Mouse (Mus musculus) heart, postnatal 0 days (tissue): Measurements from ENCODE around the gene Scfd2. TPM values are rescaled to one million over a fixed set of nuclear protein-coding genes. Genes with fewer than 3 reads are reported as not detected.

Source experiments
- ATAC-seq: fragments of 200-750 bp; cut with Nextera tagmentation; 2 replicates; pipeline ENCODE4 v1.8.0; 2017; ENCODE audit warnings: low read depth, moderate number of reproducible peaks, moderate library complexity; ENCODE audit not compliant: insufficient read depth
- DNase-seq: peaks from one replicate; pipeline ENCODE4 v3.0.0-alpha.2; 2016; ENCODE audit warnings: low spot score
- H3K27ac ChIP-seq: fragments of 300-500 bp; sonication (generic); 2 replicates; pipeline ENCODE4 v1.5.1; 2014; ENCODE audit warnings: low read depth, mild to moderate bottlenecking
- H3K27me3 ChIP-seq: fragments of 300-500 bp; sonication (generic); 2 replicates; pipeline ENCODE4 v1.6.1; 2014; ENCODE audit warnings: low read length, mixed read lengths; ENCODE audit not compliant: control insufficient read depth, insufficient read depth
- H3K36me3 ChIP-seq: fragments of 300-500 bp; sonication (generic); replicated peaks from 2 replicates; pipeline ENCODE4 v1.6.1; 2014; ENCODE audit warnings: low read length, mixed read lengths; ENCODE audit not compliant: control insufficient read depth, insufficient read depth
- H3K4me1 ChIP-seq: fragments of 300-500 bp; sonication (generic); 2 replicates; pipeline ENCODE4 v1.6.1; 2014; ENCODE audit warnings: antibody characterized with exemption; ENCODE audit not compliant: control insufficient read depth, insufficient read depth
- H3K4me2 ChIP-seq: fragments of 300-500 bp; sonication (generic); 2 replicates; pipeline ENCODE4 v1.6.1; 2014; ENCODE audit warnings: low read depth, mild to moderate bottlenecking, low read length, moderate library complexity
- H3K4me3 ChIP-seq: fragments of 300-500 bp; sonication (generic); 2 replicates; pipeline ENCODE4 v1.5.1; 2014; ENCODE audit warnings: low read depth, low read length
- H3K9ac ChIP-seq: fragments of 300-500 bp; sonication (generic); replicated peaks from 2 replicates; pipeline ENCODE4 v1.6.1; 2014; ENCODE audit warnings: low read depth, low read length, mixed read lengths
- H3K9me3 ChIP-seq: fragments of 300-500 bp; sonication (generic); replicated peaks from 2 replicates; pipeline ENCODE4 v1.6.1; 2016; ENCODE audit warnings: low read length; ENCODE audit not compliant: control insufficient read depth
- CTCF ChIP-seq: IDR thresholded peaks from 2 replicates; pipeline ENCODE4 v1.5.1; 2016; ENCODE audit warnings: antibody characterized with exemption, control low read depth, low read depth
- EP300 ChIP-seq: IDR thresholded peaks from 2 replicates; pipeline ENCODE4 v1.6.1; 2016; ENCODE audit warnings: antibody characterized with exemption, low read depth
- WGBS: fragments of 180-500 bp; shearing (Covaris S2); extraction: QIAGEN DNeasy Blood & Tissue Kit; methylation state at CpG from one replicate; pipeline ENCODE4 v1.1.7; 2014; 5-methylcytosine and 5-hydroxymethylcytosine counted together
- polyA plus RNA-seq: library from polyadenylated mRNA; unstranded; fragments of >200 nt; fragmentation: Nextera tagmentation; extraction: Ambion mirVana; gene quantifications from 2 replicates; pipeline ENCODE4 v1.2.1, GENCODE M21; 2015
- total RNA-seq: library from RNA; depleted of rRNA; stranded (reverse); fragments of >200 nt; gene quantifications from 2 replicates; pipeline ENCODE4 v1.2.3, GENCODE M21; 2014; ENCODE audit warnings: low replicate concordance

The Scfd2 gene
- total and polyA plus RNA-seq, 2 experiments from 2014 or later, result 14.2 to 24.3 TPM

GRCm38 (mm10) chr5:74188076-74188475, 343.5 kb downstream of the Scfd2 start:
- peak; percentile 65 for ATAC-seq
- TF ChIP-seq CTCF, result no peak
- TF ChIP-seq EP300, result no peak
- peak overlapping the region; percentile 24; the same call in 1 of the 2 replicates for H3K4me2 ChIP-seq
- WGBS, result 24% methylated on average over 12 of the region's 12 CpGs
- no peaks in the 10 kb centered on the region for H3K27me3 ChIP-seq
- peak; percentile 87 for DNase-seq
- H3K9me3 ChIP-seq, result no peaks in the 10 kb centered on the region
- no peak overlapping the region for H3K4me3 ChIP-seq
- peaks cover 43% of the 10 kb centered on the region for H3K4me1 ChIP-seq
- no peaks in the 10 kb centered on the region for H3K36me3 ChIP-seq
- H3K9ac ChIP-seq, result no peak overlapping the region
- H3K27ac ChIP-seq, result peak overlapping the region; percentile 84

- peaks cover 33% of the 10 kb centered on the region for H3K4me1 ChIP-seq
- no peaks in the 10 kb centered on the region for H3K9me3 ChIP-seq
- H3K4me2 ChIP-seq, result no peak overlapping the region
- no peaks in the 10 kb centered on the region for H3K27me3 ChIP-seq
- TF ChIP-seq EP300, result no peak
- no peak for TF ChIP-seq CTCF
- ATAC-seq (no peak), DNase-seq (no peak)
- WGBS, result 53% methylated on average over 9 of the region's 9 CpGs
- H3K9ac ChIP-seq, result no peak overlapping the region
- H3K4me3 ChIP-seq, result no peak overlapping the region
- H3K36me3 ChIP-seq, result no peaks in the 10 kb centered on the region
- no peak overlapping the region for H3K27ac ChIP-seq
Measured at GRCm38 (mm10) chr5:74184607-74185006, 347.0 kb downstream of the Scfd2 start.

- TF ChIP-seq CTCF, result no peak
- TF ChIP-seq EP300, result no peak
- no peak overlapping the region for H3K4me2 ChIP-seq
- no peak overlapping the region for H3K4me3 ChIP-seq
- H3K9ac ChIP-seq, result no peak overlapping the region
- H3K9me3 ChIP-seq, result no peaks in the 10 kb centered on the region
- no peaks in the 10 kb centered on the region for H3K36me3 ChIP-seq
- H3K27me3 ChIP-seq, result no peaks in the 10 kb centered on the region
- DNase-seq (no peak), ATAC-seq (no peak)
- 33% methylated on average over 10 of the region's 10 CpGs for WGBS
- no peak overlapping the region; the same call in 1 of the 2 replicates for H3K27ac ChIP-seq
- H3K4me1 ChIP-seq, result peaks cover 20% of the 10 kb centered on the region
Measured at GRCm38 (mm10) chr5:74183118-74183517, 348.4 kb downstream of the Scfd2 start.

- Histone ChIP-seq H3K4me3 (no peak overlapping the region), H3K27ac (no peak overlapping the region), H3K4me2 (no peak overlapping the region), H3K9ac (no peak overlapping the region), H3K4me1 (peaks cover 18% of the 10 kb centered on the region), H3K36me3 (no peaks in the 10 kb centered on the region), H3K9me3 (no peaks in the 10 kb centered on the region), H3K27me3 (no peaks in the 10 kb centered on the region)
- TF ChIP-seq EP300 (no peak), CTCF (no peak)
- WGBS, result 76% methylated on average over 10 of the region's 10 CpGs
- ATAC-seq (no peak), DNase-seq (no peak)
Measured at GRCm38 (mm10) chr5:74180216-74180615, 351.3 kb downstream of the Scfd2 start.

- DNase-seq, result peak; percentile 53
- ATAC-seq, result peak; percentile 44; the same call in 1 of the 2 replicates
- Histone ChIP-seq H3K4me3 (no peak overlapping the region), H3K36me3 (no peaks in the 10 kb centered on the region), H3K27ac (peak overlapping the region; percentile 67), H3K9ac (no peak overlapping the region), H3K4me1 (peaks cover 23% of the 10 kb centered on the region), H3K9me3 (no peaks in the 10 kb centered on the region), H3K27me3 (no peaks in the 10 kb centered on the region), H3K4me2 (0 out of 2 replicates have a peak overlapping the region, but pooled peaks have one; percentile 1)
- TF ChIP-seq CTCF, result no peak
- TF ChIP-seq EP300, result peak; percentile 68
- 36% methylated on average over 14 of the region's 14 CpGs for WGBS
Measured at GRCm38 (mm10) chr5:74175526-74176270, 355.9 kb downstream of the Scfd2 start.
